Mouse (Mus musculus): ENCODE data around the gene Usp50. TPM values are rescaled to one million over a fixed set of nuclear protein-coding genes. Genes with fewer than 3 reads are reported as not detected.

The Usp50 gene
- total RNA-seq, 4 experiments from 2014 or later, result 1.4 to 2.0 (median 1.7) TPM

GRCm38 (mm10) chr2:126668621-126669252 is 114.5 kb downstream of the Usp50 start:
- DNase-seq (ENCODE audit: low spot score in 2 of 2), result no peak

GRCm38 (mm10) chr2:126665984-126666383 is 117.3 kb downstream of the Usp50 start:
- no peak for DNase-seq (ENCODE audit: low spot score in 2 of 2)

- DNase-seq (ENCODE audit: low spot score in 2 of 2), result no peak
These were observed 119.8 kb downstream of the Usp50 start for GRCm38 (mm10) chr2:126663481-126663880.

Other genes with a start within 250 kb of the Usp50 start
- gene Slc27a2, start 231.1 kb downstream of the Usp50 start, total RNA-seq (2022), result 10 to 100 TPM; 13.1 to 14.7 (median 13.3) TPM
- 1 to 10 TPM; 1.1 to 2.2 (median 1.4) TPM for gene Hdc, start 164.2 kb downstream of the Usp50 start, total RNA-seq (2022)
- 10 to 100 TPM; 16.1 to 23.4 (median 21.3) TPM for gene Gabpb1, start 107.1 kb downstream of the Usp50 start, total RNA-seq (2022)
- gene Usp8, start 76.1 kb downstream of the Usp50 start, total RNA-seq (2022), result 10 to 100 TPM; 53.2 to 55.8 (median 54.1) TPM
- 10 to 100 TPM; 42.5 to 53.0 (median 47.9) TPM for gene Trpm7, start 92.8 kb upstream of the Usp50 start, total RNA-seq (2022)
- gene Sppl2a, start 149.8 kb upstream of the Usp50 start, total RNA-seq (2022), result 10 to 100 TPM; 28.7 to 33.1 (median 30.3) TPM
- gene Ap4e1, start 225.2 kb upstream of the Usp50 start, total RNA-seq (2022), result 10 to 100 TPM; 12.2 to 18.9 (median 14.4) TPM

Measured in layer of hippocampus, adult 8-10 months (tissue).